Mouse (Mus musculus): Measurements from ENCODE around the gene Ndufa8.

DNA sequence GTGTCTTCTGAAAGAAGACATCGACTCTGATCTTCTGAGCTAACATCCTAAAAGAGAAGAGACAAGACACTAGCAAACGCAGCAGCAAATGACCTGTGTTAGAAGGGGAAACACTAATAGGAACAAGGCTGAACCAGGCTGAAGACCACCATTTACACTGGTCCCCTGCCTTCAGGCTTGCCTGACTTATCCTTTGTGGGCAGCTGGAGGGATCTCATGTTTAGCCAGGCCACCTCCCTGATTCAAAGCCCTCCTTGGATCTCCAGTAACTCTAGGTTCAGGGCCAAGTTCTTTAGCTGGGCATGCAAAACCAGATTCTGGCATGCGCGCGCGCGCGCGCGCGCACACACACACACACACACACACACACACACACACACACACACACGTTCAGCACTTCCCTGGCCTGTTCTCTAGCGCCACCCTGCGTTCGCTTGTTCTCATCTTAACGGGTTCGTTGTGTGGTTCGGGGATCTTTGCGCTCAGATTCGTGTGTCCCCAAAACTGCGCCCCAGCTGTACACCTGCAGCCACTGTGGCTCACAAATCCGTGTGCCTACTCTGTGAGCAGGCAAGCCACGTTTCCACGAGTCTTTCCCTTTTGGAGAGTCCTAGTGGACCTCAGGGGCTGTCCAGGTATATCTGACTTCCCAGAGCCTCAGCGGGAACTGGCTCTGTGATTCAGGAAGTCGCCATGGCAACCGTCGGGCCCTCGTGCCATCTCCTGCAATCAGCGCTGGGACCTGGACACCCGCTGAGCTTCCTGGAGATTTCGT lies 27.6 kb downstream of the Ndufa8 start:
- TF ChIP-seq POLR2A (IDR thresholded peaks at IDR 0.05; ENCODE audit: borderline replicate concordance, extremely low read depth, low read depth, low read length) (no peak), CTCF (IDR thresholded peaks at IDR 0.05; ENCODE audit: insufficient read depth, low read length) (peak; percentile 70)
